Mouse (Mus musculus) adipocyte (in vitro differentiated cells): ENCODE data around the gene Fndc10.
"Not testable (repeated sequence)": the region's sequence is repeated elsewhere in the genome, so short reads cannot be mapped to it uniquely, and the experiment has no call there.

Experiments used
- DNase-seq: peaks from one replicate; pipeline ENCODE4 v3.0.0-alpha.2; 2016; ENCODE audit warnings: low spot score

Fndc10 gene

DNA sequence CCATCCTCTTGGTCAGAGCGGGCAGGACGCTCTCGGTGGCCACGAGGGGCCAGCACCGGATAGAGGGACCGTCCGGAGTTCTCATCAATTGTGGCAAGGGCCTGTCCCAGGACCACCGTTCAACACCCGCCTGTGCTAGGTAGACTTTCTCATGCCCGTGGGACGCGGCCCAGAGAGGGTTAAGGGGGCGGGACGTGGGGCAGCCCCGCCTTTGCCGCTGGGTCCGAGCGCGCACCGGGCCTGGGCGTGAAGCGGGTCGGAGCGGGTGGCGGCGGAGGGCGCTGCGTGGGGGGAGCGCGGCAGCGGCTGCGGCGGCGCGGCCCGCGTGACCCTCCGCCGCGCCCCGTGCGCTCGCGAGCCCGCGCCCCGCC is at the start of gene Fndc10:
Fndc10 (plus strand) TSS at position 232 of the 371 bp plus-strand sequence.
- DNase-seq = no peak

- DNase-seq = not testable (repeated sequence)
These were observed 48.8 kb upstream of the Fndc10 start, which contains the start of gene Gm10563 for GRCm38 (mm10) chr4:155645308-155645707. Gene Gm10563, minus strand, starts transcription at chr4:155645408.

DNA sequence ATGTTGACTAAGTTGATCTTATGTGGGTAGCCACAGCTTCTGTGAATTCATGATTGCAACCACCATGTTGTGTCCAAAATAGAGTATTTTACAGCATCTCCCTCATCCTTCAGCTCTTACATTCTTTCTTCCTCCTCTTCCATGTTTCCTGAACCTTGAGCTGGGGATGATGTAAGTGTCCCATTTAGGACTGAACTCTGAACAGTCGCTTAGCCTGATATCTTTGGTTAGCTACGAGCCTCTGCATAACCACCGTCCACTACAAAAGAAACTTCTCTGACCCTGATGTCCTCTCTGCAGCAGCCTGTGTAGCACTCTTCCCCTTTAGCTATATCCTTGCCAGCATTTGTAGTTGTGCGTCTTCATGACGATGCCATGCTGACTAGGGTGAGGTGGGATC is 48.4 kb upstream of the Fndc10 start:
- no peak for DNase-seq

DNA sequence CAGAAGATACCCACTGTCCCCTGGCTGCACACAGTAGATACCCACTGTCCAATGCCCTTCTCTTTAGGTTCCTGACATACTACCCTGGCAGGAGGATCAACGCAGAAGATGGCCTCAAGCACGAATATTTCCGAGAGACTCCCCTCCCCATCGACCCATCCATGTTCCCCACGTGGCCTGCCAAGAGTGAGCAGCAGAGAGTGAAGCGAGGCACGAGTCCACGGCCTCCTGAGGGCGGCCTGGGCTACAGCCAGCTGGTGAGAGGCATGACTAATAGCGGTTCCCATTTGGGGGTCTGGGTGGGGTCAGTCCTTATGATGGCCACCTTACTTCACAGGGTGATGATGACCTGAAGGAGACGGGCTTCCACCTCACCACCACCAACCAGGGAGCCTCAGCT is 44.8 kb upstream of the Fndc10 start:
- no peak for DNase-seq

DNA sequence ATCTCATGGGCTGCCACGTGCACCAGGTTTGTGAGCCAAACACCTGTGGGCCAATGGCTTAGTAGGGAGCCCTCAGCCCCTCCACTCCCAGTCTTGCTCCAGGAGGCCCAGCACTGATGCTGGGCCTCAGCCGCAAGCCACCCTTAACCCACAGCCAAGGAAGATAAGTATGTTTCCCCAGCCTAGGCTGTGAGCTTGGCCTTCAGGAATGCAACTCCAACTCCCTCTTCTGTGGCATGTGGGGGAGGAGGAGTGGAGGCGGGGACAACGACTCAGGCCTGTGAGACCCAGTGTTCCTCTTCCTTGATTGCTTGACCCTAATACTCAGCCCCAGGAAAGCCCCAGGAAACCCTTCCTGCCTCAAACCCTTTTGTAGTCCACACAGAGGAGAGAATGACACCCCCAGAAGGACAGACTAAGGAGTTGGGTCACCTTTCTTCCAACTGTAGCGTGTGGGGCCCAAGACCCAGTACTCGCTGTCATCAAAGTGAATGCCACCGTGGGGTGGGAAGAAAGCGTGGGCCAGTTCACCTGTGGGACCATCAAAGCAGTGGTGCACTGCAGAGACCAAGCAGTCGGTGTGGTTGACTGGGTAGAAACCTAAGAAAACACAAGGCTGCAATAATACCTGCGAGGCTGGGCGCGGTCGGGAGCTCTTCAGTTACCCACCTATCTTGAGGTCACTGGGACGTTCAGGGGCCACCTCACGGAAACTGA is 42.4 kb upstream of the Fndc10 start:
- peak; percentile 74 for DNase-seq

- no peak for DNase-seq
These were observed 41.7 kb upstream of the Fndc10 start for GRCm38 (mm10) chr4:155652283-155653085.

- peak; percentile 24 for DNase-seq
These were observed 41.1 kb upstream of the Fndc10 start, which contains the start of gene Mmp23 for GRCm38 (mm10) chr4:155653086-155653450. Gene Mmp23, minus strand, starts transcription at chr4:155653384.

GRCm38 (mm10) chr4:155653451-155654182 is 40.5 kb upstream of the Fndc10 start:
- peak; percentile 30 for DNase-seq

GRCm38 (mm10) chr4:155654183-155654455 is 40.0 kb upstream of the Fndc10 start:
- DNase-seq = no peak

DNA sequence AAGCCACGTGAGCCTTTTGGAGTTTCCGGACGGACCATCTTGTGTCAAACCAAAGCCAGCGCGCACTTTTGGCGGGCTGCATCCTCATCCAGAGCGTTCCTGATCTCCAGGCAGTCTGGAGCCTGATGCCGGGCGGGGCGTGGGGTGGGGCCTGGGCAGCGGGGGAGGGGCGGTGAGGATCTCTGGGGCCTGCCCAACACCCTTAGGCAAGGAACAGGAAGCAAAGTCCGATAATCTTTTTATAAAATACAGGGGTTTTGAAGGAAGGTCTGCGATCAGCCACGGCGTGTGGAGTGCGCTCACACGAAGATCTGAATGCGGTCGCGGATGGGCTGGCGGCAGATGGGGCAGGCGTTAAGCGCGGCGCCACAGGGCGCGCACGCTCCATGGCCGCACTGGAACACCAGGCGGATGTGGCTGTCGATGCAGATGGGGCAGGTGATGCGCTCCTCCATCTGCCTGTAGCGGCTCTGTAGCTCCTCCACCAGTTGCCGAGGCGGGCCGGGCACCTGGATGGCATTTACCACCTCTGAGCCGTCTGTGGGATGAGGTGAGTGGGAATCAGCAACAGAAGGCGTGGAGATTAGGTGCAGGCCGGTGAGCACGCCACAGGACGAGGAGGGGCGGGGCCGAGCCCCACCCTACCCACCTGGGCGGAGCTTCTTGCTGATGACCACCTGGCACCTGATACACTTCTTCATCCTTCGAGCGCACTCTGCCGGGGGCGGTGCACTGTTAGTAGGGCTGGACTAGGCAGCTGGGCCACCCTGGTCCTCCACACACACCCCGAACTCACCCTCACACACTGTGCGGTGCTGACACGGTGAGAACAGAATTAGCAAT is 39.5 kb upstream of the Fndc10 start:
- DNase-seq = no peak

DNA sequence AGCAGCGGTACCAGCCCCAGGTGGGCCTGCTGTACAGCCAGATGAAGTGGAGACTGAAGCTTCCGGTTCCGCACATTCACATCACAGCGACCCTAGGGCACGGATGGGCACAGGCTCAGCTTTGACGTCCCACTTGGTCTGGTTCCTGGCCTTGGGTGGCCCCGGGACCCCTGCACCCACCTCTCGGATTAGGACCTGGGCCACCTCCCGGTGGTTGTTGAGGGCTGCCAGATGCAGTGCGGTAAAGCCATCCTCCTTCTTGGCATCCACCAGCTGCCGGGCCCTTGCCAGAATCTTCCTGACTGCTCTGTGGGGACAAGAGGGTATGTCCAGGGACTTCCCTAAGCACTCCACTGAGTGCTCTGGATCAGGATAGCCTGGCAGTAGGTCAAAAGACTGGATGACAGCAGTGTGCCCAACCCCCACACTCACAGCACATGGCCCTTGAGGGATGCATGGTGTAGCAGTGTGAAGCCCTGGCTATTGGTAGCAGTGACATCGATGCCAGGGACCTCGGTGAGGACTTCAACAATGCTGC is 37.9 kb upstream of the Fndc10 start:
- no peak for DNase-seq

GRCm38 (mm10) chr4:155658961-155659360 is 35.2 kb upstream of the Fndc10 start:
- no peak for DNase-seq

DNA sequence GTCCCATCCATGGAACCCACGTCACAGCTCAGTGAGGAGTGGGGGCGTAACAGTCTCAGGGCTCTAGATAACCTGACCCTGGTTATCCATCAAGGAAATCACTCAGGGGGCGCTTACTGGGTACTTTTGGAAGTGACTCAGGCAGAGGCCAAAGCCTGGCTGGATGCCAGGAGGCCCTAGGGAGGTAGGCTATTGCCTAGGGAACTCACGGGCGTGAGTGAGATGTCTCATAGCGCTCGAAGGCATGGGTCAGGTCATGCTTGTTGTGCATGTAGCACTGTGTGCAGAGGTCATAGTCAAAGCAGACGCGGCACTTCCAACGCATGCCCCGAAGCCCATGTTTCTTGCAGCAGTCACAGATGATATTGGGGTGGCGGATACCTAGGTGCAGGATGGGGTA is 33.5 kb upstream of the Fndc10 start:
- peak; percentile 21 for DNase-seq

DNA sequence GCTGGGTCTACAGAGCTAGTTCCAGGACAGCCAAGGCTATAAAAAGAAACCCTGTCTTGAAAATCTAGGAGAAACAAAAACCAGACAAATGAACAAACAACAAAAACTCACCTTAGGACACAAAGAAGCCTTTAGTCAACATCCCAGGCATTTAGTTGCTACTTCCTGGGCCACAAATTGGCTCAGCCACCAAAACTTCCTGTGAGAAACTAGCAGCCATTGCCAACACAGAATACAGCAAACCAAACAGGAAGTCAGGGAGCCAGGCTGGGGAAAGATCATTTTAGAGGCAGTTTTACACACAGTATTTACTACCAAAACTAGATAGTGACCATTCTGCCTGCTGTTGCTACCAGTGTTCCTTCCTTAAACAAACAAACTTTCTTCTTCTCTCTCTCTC is 27.2 kb upstream of the Fndc10 start:
- no peak for DNase-seq

- peak; percentile 96 for DNase-seq
These were observed 25.2 kb upstream of the Fndc10 start, which contains the start of gene Mib2 for GRCm38 (mm10) chr4:155668689-155669597. Gene Mib2, minus strand, starts transcription at chr4:155669198.

DNA sequence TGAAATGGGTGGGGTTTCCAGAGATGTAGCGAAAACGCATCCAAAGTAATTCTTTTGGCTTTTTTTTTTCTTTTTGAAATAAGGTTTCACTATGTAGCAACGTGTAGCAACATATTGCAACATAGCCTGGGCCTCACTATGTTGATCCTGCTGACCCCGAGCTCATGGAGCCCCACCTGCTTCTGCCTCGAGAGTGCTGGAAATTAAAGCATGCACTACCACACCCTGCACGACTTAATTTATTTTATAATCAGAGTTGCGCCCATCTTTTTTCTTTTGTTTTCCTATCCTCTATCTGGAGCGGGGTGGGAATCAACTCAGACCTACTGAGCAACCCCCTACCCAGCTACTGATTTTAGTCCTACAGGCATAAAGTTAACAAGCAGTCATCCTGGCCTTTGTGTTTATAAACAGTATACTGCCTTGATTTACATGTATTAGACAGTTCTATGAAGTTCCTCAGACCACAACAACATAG is 24.5 kb upstream of the Fndc10 start:
- no peak for DNase-seq

GRCm38 (mm10) chr4:155670236-155670635 is 23.9 kb upstream of the Fndc10 start:
- DNase-seq = not testable (repeated sequence)

DNA sequence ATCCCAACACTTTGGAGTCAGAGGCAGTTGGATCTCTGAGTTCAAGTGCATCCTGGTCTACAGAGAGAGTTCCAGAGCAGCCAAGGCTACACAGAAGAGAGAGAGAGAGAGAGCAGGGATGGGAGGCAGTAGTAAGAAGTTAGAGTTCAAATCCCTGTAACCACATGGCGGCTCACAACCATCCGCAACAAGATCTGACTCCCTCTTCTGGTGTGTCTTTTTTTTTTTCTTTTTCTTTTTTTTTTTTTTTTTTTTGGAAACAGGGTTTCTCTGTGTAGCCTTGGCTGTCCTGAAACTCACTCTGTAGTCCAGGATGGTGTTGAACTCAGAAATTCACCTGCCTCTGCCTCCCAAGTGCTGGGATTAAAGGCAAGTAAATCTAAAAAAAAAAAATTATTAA is 22.1 kb upstream of the Fndc10 start:
- DNase-seq = no peak

GRCm38 (mm10) chr4:155675991-155676390 is 18.2 kb upstream of the Fndc10 start:
- DNase-seq = peak; percentile 80

- DNase-seq = not testable (repeated sequence)
These were observed 10.4 kb upstream of the Fndc10 start for GRCm38 (mm10) chr4:155683670-155684277.
